Mouse (Mus musculus): ENCODE results near the gene Oxtr.

The Oxtr gene

DNA sequence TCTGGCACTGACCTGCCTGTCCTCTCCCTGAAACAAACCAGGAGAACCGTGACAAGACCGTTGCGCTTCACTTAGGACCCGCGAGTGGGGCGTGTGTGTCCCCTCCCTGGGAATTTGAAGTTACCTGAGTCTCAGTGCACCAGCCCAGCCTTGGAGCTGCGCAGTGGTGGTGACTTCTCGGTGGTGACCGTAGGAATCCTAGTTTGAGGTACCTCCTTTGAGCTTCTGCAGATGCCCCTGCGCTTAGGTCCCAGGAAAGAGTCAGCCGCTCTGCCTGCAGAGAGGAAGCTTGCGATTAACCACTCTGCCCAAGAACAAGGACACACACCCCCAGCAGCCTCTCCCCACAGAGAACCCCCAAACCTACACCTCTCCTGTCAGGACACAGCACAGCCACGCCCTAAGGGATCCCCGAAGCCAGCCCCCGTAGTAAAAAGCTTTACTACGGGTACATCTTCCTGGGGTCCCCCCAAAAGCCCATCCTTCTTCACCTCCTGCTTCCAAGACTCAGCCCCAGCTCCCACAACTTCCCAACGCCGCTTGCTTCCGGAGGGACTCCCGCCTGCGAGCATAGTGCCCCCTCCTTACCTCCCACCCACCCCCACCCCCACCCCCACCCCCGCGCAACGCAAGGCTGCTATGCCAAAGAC, at the start of gene Oxtr:
Gene Oxtr, minus strand, starts transcription at position 34 of the 650 bp plus-strand sequence.
- DNase-seq: no peak

DNA sequence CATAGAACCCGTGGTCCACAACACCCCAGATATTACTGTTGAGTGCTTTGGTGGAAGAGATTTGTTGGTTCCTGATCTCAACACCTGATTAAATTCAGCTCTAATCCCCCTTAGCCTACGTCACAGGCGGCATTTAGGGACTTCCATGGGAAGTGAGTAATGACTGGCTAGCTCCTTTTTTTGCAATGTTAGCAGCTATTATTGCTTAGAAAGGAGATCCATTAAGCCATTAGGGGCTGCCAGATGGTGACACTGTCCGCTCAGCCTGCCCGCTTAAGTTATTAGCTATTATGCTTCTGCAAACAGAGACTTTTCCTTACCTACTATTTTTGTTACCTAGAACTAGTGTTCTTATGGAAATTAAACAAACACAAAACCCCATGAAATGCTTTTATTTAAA, 35.7 kb upstream of the Oxtr start:
- DNase-seq: no peak

DNA sequence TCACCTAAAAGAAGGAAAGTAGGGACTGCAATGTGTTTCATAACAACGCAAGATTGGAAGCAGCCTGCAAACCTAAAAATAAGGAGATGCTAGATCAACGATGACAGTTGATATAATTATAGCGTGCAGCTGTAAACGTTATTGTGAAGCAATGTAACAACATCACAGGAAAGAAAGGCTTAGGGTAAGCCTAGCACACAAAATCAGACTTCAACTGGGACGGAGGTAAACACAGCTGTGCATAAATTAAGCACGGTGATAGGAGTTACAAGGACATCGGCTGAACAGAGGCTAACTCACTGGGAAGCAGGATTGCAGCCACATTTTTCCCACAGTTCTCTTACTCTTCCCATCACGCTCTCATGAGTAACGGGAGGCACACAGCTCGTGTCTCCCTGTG, 34.7 kb upstream of the Oxtr start:
- peak; percentile 3 for DNase-seq

DNA sequence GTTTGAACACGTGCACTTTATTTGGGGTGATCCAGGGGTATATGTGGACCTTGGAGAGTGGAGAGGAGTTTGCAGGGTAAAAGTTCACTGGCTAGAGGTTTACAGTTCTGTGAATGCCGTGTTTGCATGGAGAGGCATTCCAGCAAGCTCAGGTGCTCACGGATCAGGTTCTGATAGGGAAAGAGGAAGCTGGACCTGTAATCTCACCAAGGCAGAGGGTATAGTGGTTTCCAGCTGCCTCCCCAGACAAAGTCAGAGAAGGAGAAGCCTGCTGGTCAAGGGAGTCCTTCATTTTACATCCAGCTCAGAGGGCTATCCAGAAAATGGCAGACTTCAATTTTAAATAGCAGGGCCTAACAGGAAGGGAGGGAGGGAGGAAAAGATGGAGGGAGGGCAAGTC, 28.2 kb upstream of the Oxtr start:
- DNase-seq: no peak

DNA sequence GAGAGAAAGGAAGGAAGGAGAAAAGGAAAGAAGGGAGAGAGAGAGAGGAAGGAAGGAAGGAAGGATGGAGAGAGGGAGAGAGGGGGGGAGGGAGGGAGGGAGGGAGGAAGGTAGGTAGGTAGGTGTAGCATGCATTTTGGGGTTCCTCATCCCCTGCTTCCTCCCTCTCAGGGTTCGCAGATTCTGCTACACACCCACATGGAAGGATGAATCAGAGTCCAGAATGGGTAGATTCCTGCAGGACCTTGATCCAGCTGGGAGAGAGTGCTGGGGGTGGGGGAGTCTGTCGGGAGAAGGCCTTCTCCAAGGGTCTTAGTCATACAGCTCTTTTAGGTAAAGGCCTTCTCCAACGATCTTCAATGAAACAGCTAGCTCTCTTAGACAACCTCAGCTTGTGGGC, 27.8 kb upstream of the Oxtr start:
- DNase-seq: no peak

DNA sequence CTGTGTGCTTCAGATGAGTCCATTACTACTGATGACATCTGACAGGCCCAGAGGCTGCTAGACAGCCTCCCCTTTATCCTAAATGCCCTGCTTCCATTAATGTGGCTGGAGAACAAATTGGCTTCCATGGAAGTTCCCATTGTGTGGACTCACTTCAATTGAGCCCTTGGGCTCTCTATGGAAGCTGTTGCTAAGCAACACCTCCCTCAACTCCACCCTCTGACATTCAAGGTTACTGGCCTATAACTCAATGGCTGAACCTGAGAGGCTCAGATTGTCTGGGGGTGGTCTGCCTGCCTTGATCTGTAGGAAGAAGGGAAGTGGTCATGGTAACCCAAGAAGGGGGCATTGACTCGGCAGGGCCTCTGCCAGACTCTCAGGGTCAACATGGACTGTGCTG, 26.8 kb upstream of the Oxtr start:
- DNase-seq: peak; percentile 80

DNA sequence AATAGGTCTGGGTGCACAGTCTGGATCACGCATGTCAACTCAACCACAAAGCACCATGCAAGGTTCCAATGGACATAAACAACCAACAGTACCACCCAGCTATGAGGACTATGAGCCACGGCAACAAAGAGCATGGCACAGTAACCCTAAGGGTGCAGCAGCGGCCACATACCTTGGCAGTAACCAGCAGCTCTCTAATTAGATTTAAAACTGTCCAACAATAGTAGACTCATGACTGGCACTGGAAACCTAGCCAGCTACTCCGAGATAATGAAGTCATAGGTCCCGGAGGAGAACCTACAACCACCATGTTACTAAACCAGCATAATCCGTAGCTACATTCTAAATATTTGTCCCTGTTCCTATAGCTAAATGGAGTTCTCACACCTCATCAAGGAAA, 24.8 kb upstream of the Oxtr start:
- DNase-seq: no peak

DNA sequence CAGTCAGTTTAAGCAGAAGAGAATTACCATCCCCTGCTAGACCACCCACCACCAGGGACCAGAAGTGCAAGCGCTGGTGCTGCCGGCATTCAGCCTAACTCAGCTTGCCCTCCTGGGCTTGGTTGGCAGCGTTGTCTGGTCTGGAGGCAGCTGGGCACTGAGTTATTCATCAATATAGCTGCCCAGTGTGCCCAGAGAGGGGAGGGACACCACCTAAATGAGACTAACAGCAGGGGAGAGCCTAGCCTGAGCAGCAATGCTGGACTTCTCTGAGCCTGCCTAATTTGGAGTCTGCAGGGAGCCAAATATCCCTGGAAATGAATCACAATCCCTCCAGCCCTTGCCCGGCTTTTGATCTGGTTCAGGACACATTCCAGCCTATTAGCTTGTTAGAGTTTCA, 20.6 kb upstream of the Oxtr start:
- no peak for DNase-seq

DNA sequence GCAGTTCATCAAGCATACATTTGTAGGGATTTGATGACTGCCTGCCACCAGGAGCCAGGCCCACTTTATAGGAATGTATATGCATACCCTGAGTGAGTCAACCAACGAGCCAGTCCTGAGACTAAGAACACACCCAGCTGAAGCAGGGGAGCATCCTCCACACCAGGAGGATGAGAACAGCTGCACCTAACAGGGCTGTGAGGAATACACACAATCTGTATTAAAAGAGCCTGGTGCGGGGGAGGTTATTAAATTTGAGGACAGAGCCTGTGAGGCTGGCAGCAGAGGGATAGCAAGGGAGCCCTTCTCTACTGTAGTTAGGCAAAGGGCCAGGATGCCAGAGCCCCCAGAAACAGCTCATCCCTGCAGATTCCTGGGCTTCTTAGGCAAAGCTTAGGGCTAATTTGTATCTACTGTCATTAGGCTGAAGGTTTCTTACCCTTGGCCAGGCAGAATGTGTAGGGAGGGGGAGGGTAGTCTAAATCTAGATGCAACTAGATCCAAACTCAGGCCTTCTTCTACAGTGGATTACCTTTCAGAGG, 19.9 kb upstream of the Oxtr start:
- DNase-seq: no peak

DNA sequence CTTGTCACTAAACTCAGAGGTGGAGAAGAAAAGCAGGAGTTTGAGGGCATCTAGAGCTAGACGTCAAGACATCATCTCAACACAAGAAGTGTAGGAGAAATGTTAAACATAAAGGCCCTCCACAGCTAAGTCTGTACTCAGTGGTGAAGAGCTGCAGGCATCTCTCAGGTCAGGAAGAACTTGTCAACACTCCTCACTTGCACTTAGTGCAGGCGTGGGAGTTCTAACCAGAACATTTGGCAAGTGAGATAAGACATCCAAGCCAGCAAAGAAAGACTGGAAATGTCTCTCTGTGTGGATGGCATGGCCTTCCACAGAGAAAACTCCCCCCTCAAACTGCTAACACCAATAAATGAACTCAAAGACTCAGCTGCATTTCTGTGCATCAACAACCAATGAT, 17.9 kb upstream of the Oxtr start:
- no peak for DNase-seq

DNA sequence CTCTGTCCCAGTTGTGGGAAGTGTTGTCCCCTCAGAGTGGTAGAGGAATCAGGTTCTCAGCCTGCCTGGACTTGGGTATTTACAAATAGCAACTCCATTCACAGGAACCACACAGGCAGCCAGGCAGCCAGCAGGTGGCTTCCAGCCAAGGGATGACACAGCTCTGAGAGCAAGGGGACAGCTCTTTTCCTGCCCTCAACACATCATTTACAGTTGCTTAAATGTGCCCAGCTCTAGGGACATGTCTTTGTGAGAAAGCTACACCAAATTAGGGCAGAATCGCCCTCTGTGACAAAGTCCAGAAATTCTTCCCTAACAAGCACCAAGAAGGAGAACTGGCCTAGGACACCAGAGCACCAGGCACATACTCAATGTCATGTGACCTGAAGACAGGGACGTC, 11.4 kb upstream of the Oxtr start:
- DNase-seq: no peak

DNA sequence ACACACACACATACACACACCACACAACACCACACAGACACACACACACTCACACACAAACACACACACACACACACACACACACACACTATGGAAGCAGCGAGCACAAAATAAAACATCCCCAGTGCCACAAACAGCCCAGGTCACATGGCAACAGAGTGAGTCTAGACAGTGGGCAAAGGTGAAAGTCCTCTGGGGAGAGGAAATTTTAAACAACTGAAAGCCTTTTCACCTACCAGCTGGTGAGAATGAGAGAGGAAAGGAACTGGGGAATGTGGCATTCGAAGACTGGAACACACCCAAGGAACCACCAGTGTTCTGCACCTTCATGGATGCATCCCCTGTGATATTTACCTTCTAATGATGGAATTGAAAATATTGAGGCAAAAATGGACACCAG, 9.7 kb upstream of the Oxtr start:
- DNase-seq: no peak

DNA sequence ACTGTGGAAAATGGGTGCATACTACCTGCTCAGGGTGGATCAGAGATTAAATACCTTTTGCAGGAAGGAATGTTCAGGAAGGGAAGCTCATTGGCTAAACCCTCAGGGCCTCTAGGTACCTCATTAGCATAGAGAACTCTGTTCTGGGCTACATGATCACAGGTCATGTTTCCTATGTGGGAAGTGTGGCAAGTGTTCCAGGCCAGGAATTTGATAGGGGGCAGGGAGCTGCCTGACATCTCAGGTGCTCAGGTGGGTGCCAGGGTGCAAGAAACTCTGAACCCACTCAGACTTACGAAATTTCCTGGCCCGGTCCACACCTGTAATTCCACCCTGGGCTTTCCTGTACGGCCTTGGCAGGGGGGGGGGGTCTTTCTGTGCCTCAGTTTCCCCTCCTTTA, 9.0 kb upstream of the Oxtr start:
- DNase-seq: no peak

DNA sequence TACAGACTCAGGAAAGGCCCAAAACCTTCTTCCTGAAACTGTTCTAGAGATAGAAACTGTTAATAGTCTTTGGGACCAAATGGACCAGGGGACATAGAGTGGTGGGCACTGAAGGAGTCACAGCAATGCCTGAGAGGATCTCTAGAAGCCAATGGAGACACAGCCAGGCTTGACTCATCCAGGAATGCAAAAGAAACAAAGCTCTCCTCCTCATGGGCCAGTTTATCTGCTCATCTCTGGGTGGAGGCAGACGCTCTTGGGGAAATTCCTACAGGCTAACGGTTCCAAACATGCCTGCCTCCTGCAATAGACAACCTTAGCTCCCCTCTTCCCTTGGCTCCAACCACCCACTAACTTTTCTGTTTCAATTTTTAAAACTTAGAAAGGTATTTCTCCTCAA, 7.7 kb upstream of the Oxtr start:
- DNase-seq: no peak

DNA sequence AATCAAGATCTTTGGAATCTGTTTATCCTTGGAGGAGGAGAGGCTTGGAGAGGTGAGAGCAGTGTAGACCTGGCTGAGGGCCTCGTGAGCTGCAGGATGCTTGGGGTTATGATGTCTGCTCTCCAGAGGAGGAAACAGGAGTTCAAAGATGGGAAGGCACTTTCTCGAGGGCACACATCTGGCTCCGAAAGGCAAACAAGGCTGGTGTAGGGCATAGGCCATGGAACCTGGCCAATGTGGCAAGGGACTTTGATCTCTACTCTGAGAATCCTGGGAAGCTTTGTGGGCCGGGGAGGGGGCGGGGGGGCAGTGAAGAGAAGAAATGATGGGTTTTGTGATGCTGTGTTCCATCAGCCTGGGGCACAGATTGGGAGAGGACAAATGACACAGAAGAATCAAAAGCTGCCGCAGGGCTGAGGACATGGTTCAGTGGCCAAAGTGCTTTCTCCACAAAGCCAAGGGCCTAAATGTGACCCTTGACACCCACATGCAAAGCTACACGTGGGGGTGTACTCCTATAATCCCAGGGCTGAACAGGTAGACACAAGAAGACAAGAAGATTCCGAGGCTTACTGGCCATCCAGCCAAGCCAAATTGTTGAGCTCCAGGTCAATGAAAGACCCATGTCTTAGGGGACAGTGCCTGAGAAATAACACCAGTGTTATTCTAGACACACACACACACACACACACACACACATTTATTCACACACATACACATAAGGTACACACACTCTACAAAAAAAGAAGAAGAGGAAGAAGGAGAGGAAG, 6.7 kb upstream of the Oxtr start:
- no peak for DNase-seq

DNA sequence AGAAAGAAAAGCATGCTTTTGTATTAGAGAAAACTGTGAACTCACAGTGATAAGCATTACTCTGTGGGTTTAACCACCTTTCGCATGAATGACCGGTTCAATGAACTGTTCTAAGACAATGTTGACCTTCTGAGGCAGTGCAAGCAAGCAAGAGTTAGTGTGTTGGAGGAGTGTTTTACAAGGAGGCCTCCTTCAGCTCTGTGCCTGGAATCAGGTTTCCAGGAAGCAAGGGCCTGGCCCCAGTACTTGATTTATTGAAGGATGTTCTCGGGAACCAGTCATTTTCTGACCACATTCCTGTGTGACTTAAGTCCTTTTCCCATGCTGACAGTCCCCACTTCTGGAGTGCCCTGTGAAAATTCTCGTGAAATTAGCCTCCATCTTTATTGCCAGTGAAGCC, 5.5 kb upstream of the Oxtr start:
- DNase-seq: peak; percentile 46

DNA sequence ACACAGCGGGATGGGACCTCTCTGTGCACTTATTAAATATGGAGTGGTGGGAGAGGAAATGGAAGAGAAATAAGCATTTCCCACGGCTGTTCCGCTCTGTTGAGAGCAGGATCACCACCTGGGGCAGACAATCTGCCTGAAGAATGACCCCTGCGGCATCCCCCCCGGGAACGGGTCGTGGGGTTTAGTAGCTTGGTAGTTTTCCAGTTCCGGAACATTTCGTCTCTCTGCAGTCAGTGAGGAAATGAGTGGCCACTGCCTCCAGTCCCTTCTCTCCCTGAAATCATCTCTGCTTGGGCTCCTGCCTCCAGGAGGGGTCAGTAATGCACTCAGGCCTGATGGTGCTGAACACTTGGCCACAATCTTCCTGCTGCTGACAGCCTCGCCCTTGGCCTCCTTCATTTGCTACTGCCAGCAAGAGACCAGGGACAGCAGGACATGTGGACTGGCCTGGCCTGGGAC, 4.9 kb upstream of the Oxtr start:
- DNase-seq: peak; percentile 52

DNA sequence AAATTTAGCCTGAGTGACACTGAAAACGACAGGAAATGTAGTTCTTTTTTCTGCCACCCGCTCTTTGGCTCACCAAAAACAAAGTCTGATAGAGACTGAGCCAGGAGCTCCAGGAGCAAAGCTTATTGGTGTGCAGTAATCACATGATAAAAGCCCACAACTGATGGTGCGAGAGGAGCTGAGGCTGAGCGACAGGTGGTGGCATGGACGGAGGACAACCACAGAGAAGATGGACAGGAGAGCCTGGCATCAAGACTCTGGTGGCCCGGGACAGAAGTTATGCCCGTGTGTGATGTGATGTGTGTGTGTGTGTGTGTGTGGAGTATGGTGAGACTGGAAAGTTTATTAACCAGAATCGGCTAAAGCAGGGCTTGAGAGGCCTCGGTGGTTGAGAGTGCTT, 3.6 kb upstream of the Oxtr start:
- DNase-seq: no peak

DNA sequence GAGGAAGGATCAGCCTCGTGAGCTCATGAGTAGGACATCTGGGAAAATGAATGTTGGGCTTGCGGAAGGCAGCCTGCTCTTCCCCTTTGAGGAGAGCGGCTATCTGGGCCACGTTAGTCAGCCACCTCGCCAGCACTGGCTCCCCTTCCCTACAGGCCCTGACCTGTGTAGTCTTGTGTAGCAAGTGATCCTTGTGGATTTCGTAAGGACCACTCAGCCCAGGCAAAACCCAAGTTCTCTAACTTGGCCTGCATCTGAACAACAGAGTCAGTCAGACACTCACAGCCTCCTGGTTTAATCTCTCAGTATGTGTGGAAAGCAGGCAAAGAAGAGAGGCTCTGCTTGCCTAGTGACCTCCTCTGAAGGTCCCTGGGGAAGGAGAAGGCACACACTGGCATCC, 2.9 kb upstream of the Oxtr start:
- no peak for DNase-seq

DNA sequence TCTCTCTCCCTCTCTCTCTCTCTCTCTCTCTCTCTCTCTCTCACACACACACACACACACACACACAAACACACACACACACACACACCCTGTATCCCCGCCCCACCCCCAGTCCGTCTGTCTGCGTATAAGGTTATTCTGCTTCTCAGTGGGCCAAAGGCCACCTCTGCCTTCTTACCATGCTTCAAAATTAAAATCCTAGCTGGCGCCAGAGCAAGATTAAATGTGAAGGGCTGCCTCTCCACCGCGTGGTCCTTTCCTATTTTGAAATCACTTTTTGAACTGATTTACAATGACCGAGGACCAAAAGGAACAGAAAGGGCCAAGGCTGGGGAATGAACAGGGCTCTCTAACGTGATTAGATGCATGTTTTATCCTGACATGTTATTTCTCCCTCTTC, 1.8 kb upstream of the Oxtr start:
- DNase-seq: no peak

DNA sequence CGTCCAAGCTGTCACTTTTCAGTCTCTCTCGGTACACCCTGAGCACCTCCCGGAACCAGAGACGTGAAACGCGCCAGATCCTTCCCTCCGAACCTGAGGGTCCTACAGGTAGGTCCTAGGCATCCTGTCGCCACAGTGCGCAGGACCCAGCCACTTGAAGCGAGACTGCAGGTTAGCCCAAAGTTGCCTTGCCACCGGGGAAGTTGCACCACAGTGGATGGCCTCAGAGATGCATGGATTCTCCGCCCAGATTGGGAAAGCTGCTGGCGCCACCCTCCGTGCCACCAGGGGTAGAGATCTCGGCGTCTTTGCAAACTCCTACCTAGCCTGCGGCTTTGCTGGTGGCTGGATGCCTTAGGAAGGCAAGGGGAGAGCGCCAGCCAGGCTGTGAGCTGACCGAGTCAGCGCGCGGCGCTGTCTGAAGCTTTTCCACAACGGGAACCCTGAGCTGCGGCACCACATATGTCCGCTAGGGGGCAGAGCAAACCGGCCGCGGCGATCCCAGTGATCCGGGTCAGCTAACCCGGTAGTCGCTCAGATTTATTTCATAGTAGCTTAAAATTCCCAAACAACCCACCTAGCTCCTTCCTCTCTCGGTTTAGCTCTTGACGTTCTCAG, 991 bp upstream of the Oxtr start:
- peak; percentile 88 for DNase-seq

DNA sequence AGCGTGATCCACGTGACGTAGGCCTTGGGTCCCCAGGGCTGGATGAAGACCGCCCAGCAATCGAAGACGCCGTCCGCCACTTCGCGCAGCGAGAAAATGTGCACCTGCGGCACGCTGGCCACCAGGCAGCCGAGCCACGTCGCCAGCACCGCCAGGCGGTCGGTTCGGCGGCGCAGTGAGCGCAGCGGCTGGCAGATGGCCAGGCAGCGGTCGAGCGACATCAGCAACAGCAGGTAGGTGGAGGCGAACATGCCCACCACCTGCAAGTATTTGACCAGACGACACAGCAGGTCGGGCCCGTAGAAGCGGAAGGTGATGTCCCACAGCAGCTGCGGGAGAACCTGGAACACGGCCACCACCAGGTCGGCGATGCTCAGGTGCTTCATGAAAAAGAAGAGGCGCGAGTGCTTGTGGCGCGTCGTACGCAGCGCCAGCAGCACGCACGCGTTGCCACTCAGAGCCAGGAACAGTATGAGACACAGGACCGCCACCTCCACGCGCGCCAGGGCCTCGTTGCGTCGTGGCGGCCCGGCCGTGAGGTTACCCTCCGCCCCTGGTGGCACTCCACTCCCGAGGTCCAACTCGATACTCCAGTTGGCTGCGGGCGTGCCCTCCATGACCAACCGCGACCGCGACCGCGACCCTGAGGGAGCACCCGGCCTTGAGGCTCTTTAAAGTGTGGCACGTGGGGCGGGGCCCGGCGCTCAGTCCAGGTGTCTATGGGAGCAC, 398 bp downstream of the Oxtr start:
- peak; percentile 42 for DNase-seq

DNA sequence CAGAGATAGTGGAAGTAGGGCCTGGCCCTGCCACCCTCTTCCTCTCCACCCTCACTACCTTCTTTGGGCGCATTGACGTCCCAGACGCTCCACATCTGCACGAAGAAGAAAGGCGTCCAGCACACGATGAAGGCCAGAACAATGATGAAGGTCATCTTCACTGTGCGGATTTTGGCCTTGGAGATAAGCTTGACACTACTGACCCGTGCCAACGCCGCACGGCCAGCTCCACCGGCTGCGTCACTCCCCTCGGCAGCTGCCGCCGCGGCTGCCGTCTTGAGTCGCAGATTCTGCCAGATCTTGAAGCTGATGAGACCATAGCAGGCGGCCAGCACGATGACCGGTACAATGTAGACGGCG, 942 bp downstream of the Oxtr start:
- DNase-seq: no peak

DNA sequence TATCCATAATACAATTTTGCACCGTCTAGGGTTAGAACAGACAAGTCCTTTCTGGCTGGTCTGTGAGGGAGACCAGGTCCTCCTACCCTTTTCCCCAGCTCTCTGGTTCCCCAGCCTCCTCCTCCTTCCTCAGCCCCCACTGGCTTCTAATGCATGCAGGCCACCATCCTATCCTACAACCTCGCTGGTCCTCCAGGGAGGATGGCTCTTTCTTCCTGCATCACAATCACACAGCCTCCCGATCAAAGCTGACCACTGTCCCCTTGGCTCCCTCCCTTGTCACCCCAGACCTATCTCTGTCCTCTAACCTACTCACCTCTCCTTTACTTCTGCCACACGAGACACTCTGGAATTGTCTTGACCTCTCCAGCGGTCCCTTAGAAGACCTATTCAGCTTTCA, 1.8 kb downstream of the Oxtr start:
- no peak for DNase-seq

Data from embryo, embryonic 11 days (tissue).